Mouse (Mus musculus) embryonic fibroblast, embryonic 13.5 days (primary cell): Measurements from ENCODE around the gene Gm28230.

Experiments
- CTCF ChIP-seq: IDR thresholded peaks from 2 replicates; pipeline ENCODE4 v1.5.1; 2011; ENCODE audit warnings: mild to moderate bottlenecking, control low read depth, low read length, moderate library complexity, borderline replicate concordance; ENCODE audit not compliant: insufficient read depth
- POLR2A ChIP-seq: IDR thresholded peaks from 2 replicates; pipeline ENCODE4 v1.6.1; 2011; ENCODE audit warnings: low read depth, mild to moderate bottlenecking, control low read depth, low read length, moderate library complexity

- no peak for TF ChIP-seq CTCF
- TF ChIP-seq POLR2A, result no peak
Observed at GRCm38 (mm10) chr2:74732513-74733316, 6.2 kb downstream of the Gm28230 start.
